Mouse (Mus musculus): ENCODE measurements around the gene Kcns1. TPM values are rescaled to one million over a fixed set of nuclear protein-coding genes. Genes with fewer than 3 reads are reported as not detected.

Kcns1 gene
- polyA plus RNA-seq, 2 experiments = 0.02 TPM; not detected in 1

GRCm38 (mm10) chr2:164190576-164190975 is 19.7 kb upstream of the Kcns1 start, which contains the start of gene Wfdc12:
Gene Wfdc12 (minus strand): TSS chr2:164190608.
- no peak for TF ChIP-seq CTCF (IDR thresholded peaks at IDR 0.05; ENCODE audit: low read depth)
- no peak for TF ChIP-seq EP300 (IDR thresholded peaks at IDR 0.05; ENCODE audit: low read depth)
- no peak for DNase-seq (ENCODE audit: low read depth in 3 of 3, low spot score in 3 of 3)
- Histone ChIP-seq H3K4me2 (ENCODE audit: low read depth) (no peak within 1 kb of the TSS), H3K27me3 (ENCODE audit: control insufficient read depth, insufficient read depth, low read length) (no peaks in the 10 kb centered on the region), H3K9me3 (ENCODE audit: control insufficient read depth, low read length) (no peaks in the 10 kb centered on the region), H3K9ac (replicated peaks) (no peak within 1 kb of the TSS), H3K36me3 (replicated peaks; ENCODE audit: control insufficient read depth, insufficient read depth, low read depth) (no peaks in the 10 kb centered on the region), H3K4me3 (ENCODE audit: insufficient read depth in 1 of 2, low read depth in 2 of 2, low read length in 2 of 2) (no peak within 1 kb of the TSS), H3K4me1 (replicated peaks; ENCODE audit: control insufficient read depth in 2 of 2, insufficient read depth in 2 of 2, low read length in 1 of 2) (no peaks in the 10 kb centered on the region), H3K27ac (no peak within 1 kb of the TSS)
- 64% methylated on average over 6 of the region's 6 CpGs for WGBS (ENCODE audit: insufficient replicate concordance)
- ATAC-seq (ENCODE audit: insufficient read depth) = no peak

DNA sequence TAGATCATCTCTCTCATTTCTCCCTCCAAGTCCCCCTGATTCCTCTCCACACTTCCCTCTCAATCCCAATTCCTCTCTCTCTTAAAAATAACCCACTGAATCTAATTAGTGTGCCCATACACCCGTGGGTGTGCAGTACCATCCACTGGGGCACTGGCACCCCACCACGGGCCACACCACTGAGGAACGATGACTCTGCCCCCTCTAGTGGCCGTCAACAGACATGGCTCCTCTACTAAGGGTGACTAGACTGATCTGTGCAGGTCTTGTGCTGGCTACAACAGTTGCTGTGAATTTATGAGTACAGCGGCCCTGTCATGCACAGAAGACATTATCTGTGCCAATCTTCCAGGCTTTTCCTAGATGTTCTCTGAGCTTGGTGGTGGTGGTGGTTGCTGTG is 17.8 kb upstream of the Kcns1 start:
- Histone ChIP-seq H3K27me3 (ENCODE audit: control insufficient read depth, insufficient read depth, low read length) (no peaks in the 10 kb centered on the region), H3K4me1 (replicated peaks; ENCODE audit: control insufficient read depth in 2 of 2, insufficient read depth in 2 of 2, low read length in 1 of 2) (no peaks in the 10 kb centered on the region), H3K9me3 (ENCODE audit: control insufficient read depth, low read length) (no peaks in the 10 kb centered on the region), H3K4me2 (ENCODE audit: low read depth) (no peak overlapping the region), H3K36me3 (replicated peaks; ENCODE audit: control insufficient read depth, insufficient read depth, low read depth) (no peaks in the 10 kb centered on the region), H3K9ac (replicated peaks) (no peak overlapping the region), H3K4me3 (ENCODE audit: insufficient read depth in 1 of 2, low read depth in 2 of 2, low read length in 2 of 2) (no peak overlapping the region), H3K27ac (no peak overlapping the region)
- ATAC-seq (ENCODE audit: insufficient read depth) = no peak
- DNase-seq (ENCODE audit: low read depth in 3 of 3, low spot score in 3 of 3) = no peak
- WGBS (ENCODE audit: insufficient replicate concordance) = 14% methylated on average over 5 of the region's 5 CpGs
- TF ChIP-seq EP300 (IDR thresholded peaks at IDR 0.05; ENCODE audit: low read depth) (no peak), CTCF (IDR thresholded peaks at IDR 0.05; ENCODE audit: low read depth) (peak; percentile 80)

GRCm38 (mm10) chr2:164184145-164184719 is 13.3 kb upstream of the Kcns1 start:
- no peak overlapping the region for H3K4me2 ChIP-seq (ENCODE audit: low read depth)
- H3K4me1 ChIP-seq (replicated peaks; ENCODE audit: control insufficient read depth in 2 of 2, insufficient read depth in 2 of 2, low read length in 1 of 2) = no peaks in the 10 kb centered on the region
- H3K27me3 ChIP-seq (ENCODE audit: control insufficient read depth, insufficient read depth, low read length) = no peaks in the 10 kb centered on the region
- no peak overlapping the region for H3K27ac ChIP-seq
- WGBS (ENCODE audit: insufficient replicate concordance) = 26% methylated on average over 9 of the region's 9 CpGs
- no peak overlapping the region for H3K9ac ChIP-seq (replicated peaks)
- ATAC-seq (ENCODE audit: insufficient read depth) (no peak), DNase-seq (ENCODE audit: low read depth in 3 of 3, low spot score in 3 of 3) (no peak)
- no peaks in the 10 kb centered on the region for H3K9me3 ChIP-seq (ENCODE audit: control insufficient read depth, low read length)
- no peak for TF ChIP-seq EP300 (IDR thresholded peaks at IDR 0.05; ENCODE audit: low read depth)
- no peak for TF ChIP-seq CTCF (IDR thresholded peaks at IDR 0.05; ENCODE audit: low read depth)
- H3K36me3 ChIP-seq (replicated peaks; ENCODE audit: control insufficient read depth, insufficient read depth, low read depth) = no peaks in the 10 kb centered on the region
- H3K4me3 ChIP-seq (ENCODE audit: insufficient read depth in 1 of 2, low read depth in 2 of 2, low read length in 2 of 2) = no peak overlapping the region

- no peak for TF ChIP-seq EP300 (IDR thresholded peaks at IDR 0.05; ENCODE audit: low read depth)
- no peak for TF ChIP-seq CTCF (IDR thresholded peaks at IDR 0.05; ENCODE audit: low read depth)
- 63% methylated on average over 9 of the region's 9 CpGs for WGBS (ENCODE audit: insufficient replicate concordance)
Observed at GRCm38 (mm10) chr2:164183340-164183739, 12.4 kb upstream of the Kcns1 start.

GRCm38 (mm10) chr2:164182692-164183255 is 11.9 kb upstream of the Kcns1 start, which contains the start of gene Wfdc5:
Gene Wfdc5 (minus strand): TSS chr2:164182742.
- ATAC-seq (ENCODE audit: insufficient read depth) (no peak), DNase-seq (ENCODE audit: low read depth in 3 of 3, low spot score in 3 of 3) (no peak)
- Histone ChIP-seq H3K4me1 (replicated peaks; ENCODE audit: control insufficient read depth in 2 of 2, insufficient read depth in 2 of 2, low read length in 1 of 2) (no peaks in the 10 kb centered on the region), H3K9ac (replicated peaks) (no peak within 1 kb of the TSS), H3K9me3 (ENCODE audit: control insufficient read depth, low read length) (no peaks in the 10 kb centered on the region), H3K27me3 (ENCODE audit: control insufficient read depth, insufficient read depth, low read length) (no peaks in the 10 kb centered on the region), H3K4me2 (ENCODE audit: low read depth) (no peak within 1 kb of the TSS), H3K4me3 (ENCODE audit: insufficient read depth in 1 of 2, low read depth in 2 of 2, low read length in 2 of 2) (no peak within 1 kb of the TSS), H3K36me3 (replicated peaks; ENCODE audit: control insufficient read depth, insufficient read depth, low read depth) (no peaks in the 10 kb centered on the region), H3K27ac (no peak within 1 kb of the TSS)
- WGBS (ENCODE audit: insufficient replicate concordance) = 51% methylated on average over 7 of the region's 7 CpGs
- TF ChIP-seq CTCF (IDR thresholded peaks at IDR 0.05; ENCODE audit: low read depth) (no peak), EP300 (IDR thresholded peaks at IDR 0.05; ENCODE audit: low read depth) (no peak)

More at GRCm38 (mm10) chr2:164183340-164183739, 12.4 kb upstream of the Kcns1 start:
- Histone ChIP-seq H3K4me1 (replicated peaks; ENCODE audit: control insufficient read depth in 2 of 2, insufficient read depth in 2 of 2, low read length in 1 of 2) (no peaks in the 10 kb centered on the region), H3K27me3 (ENCODE audit: control insufficient read depth, insufficient read depth, low read length) (no peaks in the 10 kb centered on the region), H3K9ac (replicated peaks) (no peak overlapping the region), H3K4me2 (ENCODE audit: low read depth) (no peak overlapping the region), H3K36me3 (replicated peaks; ENCODE audit: control insufficient read depth, insufficient read depth, low read depth) (no peaks in the 10 kb centered on the region), H3K9me3 (ENCODE audit: control insufficient read depth, low read length) (no peaks in the 10 kb centered on the region), H3K27ac (no peak overlapping the region), H3K4me3 (ENCODE audit: insufficient read depth in 1 of 2, low read depth in 2 of 2, low read length in 2 of 2) (no peak overlapping the region)
- no peak for DNase-seq (ENCODE audit: low read depth in 3 of 3, low spot score in 3 of 3)
- ATAC-seq (ENCODE audit: insufficient read depth) = no peak
